Mouse (Mus musculus): ENCODE measurements around the gene Olfr157. TPM values are rescaled to one million over a fixed set of nuclear protein-coding genes. Genes with fewer than 3 reads are reported as not detected.
"Not testable (repeated sequence)": the region's sequence is repeated elsewhere in the genome, so short reads cannot be mapped to it uniquely, and the experiment has no call there.

Gene Olfr157
- total RNA-seq, 1 experiment from 2014 or later, result not detected

GRCm38 (mm10) chr4:43822896-43823550, 17.0 kb downstream of the Olfr157 start:
- no peak for ATAC-seq (replicated peaks; ENCODE audit: low read depth, poor library complexity, severe bottlenecking)

- ATAC-seq (replicated peaks; ENCODE audit: low read depth, poor library complexity, severe bottlenecking), result no peak
Observed at GRCm38 (mm10) chr4:43798936-43799335, 41.1 kb downstream of the Olfr157 start.

GRCm38 (mm10) chr4:43795844-43796243, 44.2 kb downstream of the Olfr157 start:
- not testable (repeated sequence) for ATAC-seq (replicated peaks; ENCODE audit: low read depth, poor library complexity, severe bottlenecking)

DNA sequence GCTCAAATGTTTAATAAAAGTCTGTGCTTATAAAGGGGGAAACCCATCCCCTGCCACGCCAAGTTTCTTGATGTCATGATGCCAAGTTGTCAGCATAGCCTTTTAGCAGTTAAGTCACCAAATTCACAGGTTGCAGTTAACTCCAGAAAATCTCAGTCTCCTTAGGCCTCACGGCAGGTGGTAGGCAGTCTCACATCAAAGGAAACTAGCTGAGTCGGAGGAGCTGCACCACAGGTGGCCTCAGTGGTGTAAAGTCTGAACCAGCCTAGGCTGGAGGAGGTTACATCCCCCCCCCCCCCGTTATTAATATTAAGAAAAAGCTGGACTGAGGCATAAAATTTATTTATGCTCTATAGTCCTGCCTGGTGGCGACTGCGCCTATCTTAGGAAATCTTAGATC, 44.7 kb downstream of the Olfr157 start:
- ATAC-seq (replicated peaks; ENCODE audit: low read depth, poor library complexity, severe bottlenecking), result no peak

Other genes with a start within 250 kb of the Olfr157 start
- gene Npr2, start 208.3 kb downstream of the Olfr157 start, total RNA-seq (2017), result 0.39 and 0.96 TPM in 2 replicates
- not detected in 2 replicates for gene Spag8, start 186.6 kb downstream of the Olfr157 start, total RNA-seq (2017)
- 34.1 and 56.1 TPM in 2 replicates for gene Hint2, start 183.7 kb downstream of the Olfr157 start, total RNA-seq (2017)
- gene Tmem8b, start 171.2 kb downstream of the Olfr157 start, total RNA-seq (2017), result 1.4 and 2.5 TPM in 2 replicates
- 0.55 and 0.92 TPM in 2 replicates for gene Fam221b, start 171.1 kb downstream of the Olfr157 start, total RNA-seq (2017)
- not detected in 2 replicates for gene Olfr70, start 139.4 kb downstream of the Olfr157 start, total RNA-seq (2017)
- not detected in 2 replicates for gene Olfr71, start 129.9 kb downstream of the Olfr157 start, total RNA-seq (2017)
- gene Hrct1, start 113.0 kb downstream of the Olfr157 start, total RNA-seq (2017), result not detected in 2 replicates
- not detected in 2 replicates for gene Spaar, start 110.2 kb downstream of the Olfr157 start, total RNA-seq (2017)
- gene Olfr159, start 69.2 kb downstream of the Olfr157 start, total RNA-seq (2017), result not detected in 2 replicates
- not detected in 2 replicates for gene Olfr156, start 16.3 kb downstream of the Olfr157 start, total RNA-seq (2017)
- gene Olfr155, start 11.4 kb upstream of the Olfr157 start, total RNA-seq (2017), result not detected in 2 replicates
- 0.82 and 1.9 TPM in 2 replicates for gene Reck, start 35.3 kb upstream of the Olfr157 start, total RNA-seq (2017)
- 16.3 TPM in 2 replicates for gene Glipr2, start 117.2 kb upstream of the Olfr157 start, total RNA-seq (2017)
- gene Ccin, start 143.3 kb upstream of the Olfr157 start, total RNA-seq (2017), result not detected in 2 replicates
- 316 and 331 TPM in 2 replicates for gene Clta, start 164.3 kb upstream of the Olfr157 start, total RNA-seq (2017)
- 32.0 and 32.6 TPM in 2 replicates for gene Gne, start 244.0 kb upstream of the Olfr157 start, total RNA-seq (2017)